Comparison of ENCODE assay signal across 17 mouse cellular contexts in genomic region chr10:40067529-40067928, GRCm38 (mm10). TPM values are rescaled to one million over a fixed set of nuclear protein-coding genes. Genes with fewer than 3 reads are reported as not detected.
"Had no signal": no experiment of that assay in that cellular context is flagged by ENCODE, and none has a peak within 500 bp of the region (broad histone marks: within the 10 kb centered on the region; RNA-seq: fewer than 3 reads in every experiment).

No protein-coding gene starts in this region.

- H3K4me1 ChIP-seq: stomach, embryonic 15.5 days had no signal

- H3K4me3 ChIP-seq: limb, embryonic 12.5 days; midbrain, embryonic 10.5 days; midbrain, embryonic 15.5 days; neural tube, embryonic 13.5 days; stomach, embryonic 15.5 days had no signal

- ATAC-seq: lung, postnatal 0 days; midbrain, embryonic 15.5 days had no signal

- H3K9ac ChIP-seq: limb, embryonic 12.5 days; liver, embryonic 14.5 days; midbrain, embryonic 15.5 days; neural tube, embryonic 13.5 days; stomach, embryonic 15.5 days had no signal

- H3K4me2 ChIP-seq: limb, embryonic 12.5 days; midbrain, embryonic 15.5 days; neural tube, embryonic 13.5 days; stomach, embryonic 15.5 days had no signal

- H3K36me3 ChIP-seq: limb, embryonic 12.5 days; midbrain, embryonic 10.5 days; midbrain, embryonic 15.5 days; neural tube, embryonic 13.5 days; stomach, embryonic 15.5 days had no signal

- DNase-seq: kidney, postnatal 36 days; layer of hippocampus, adult 9-11 months; layer of hippocampus, postnatal 36 days; liver; lung, adult 2 months; lung, postnatal 36 days; retina, postnatal 1 day; thymus, adult 2 months; thymus, postnatal 36 days had no signal

- H3K27me3 ChIP-seq: limb, embryonic 12.5 days; midbrain, embryonic 15.5 days; neural tube, embryonic 13.5 days; stomach, embryonic 15.5 days had no signal

- H3K9me3 ChIP-seq: limb, embryonic 12.5 days; midbrain, embryonic 10.5 days; midbrain, embryonic 15.5 days; neural tube, embryonic 13.5 days; stomach, embryonic 15.5 days had no signal

- H3K27ac ChIP-seq: limb, embryonic 12.5 days; liver, embryonic 14.5 days; midbrain, embryonic 10.5 days; midbrain, embryonic 15.5 days; neural tube, embryonic 13.5 days; stomach, embryonic 15.5 days had no signal

RNA-seq across cellular contexts. Expression of gene Mfsd4b1, which starts 42.5 kb away (rescaled TPM):
- total RNA-seq: megakaryocyte, adult 5-6 weeks had no signal
- polyA plus RNA-seq: midbrain, embryonic 10.5 days had no signal
